Mouse (Mus musculus): ENCODE measurements around the gene Calcrl.

Gene Calcrl

DNA sequence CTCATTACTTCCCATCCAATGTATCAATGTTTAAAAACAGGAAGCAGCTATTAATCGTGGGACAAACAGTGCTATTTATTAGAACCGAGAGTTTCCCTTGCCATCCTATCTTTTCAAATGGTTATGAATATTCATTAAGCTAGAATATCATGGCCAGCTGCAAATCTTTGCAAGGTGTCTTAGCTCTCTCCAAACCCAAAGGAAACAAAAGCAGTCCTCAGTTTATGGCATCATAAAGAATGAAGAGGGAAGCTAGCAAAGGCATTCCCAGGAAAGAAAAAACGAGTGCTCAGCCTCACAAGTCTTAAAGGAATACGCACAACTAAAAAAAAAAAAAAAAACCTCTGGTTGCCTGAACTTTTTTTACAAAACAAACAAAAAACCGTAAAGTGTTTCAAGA lies 128.7 kb downstream of the Calcrl start:
- DNase-seq = no peak

DNA sequence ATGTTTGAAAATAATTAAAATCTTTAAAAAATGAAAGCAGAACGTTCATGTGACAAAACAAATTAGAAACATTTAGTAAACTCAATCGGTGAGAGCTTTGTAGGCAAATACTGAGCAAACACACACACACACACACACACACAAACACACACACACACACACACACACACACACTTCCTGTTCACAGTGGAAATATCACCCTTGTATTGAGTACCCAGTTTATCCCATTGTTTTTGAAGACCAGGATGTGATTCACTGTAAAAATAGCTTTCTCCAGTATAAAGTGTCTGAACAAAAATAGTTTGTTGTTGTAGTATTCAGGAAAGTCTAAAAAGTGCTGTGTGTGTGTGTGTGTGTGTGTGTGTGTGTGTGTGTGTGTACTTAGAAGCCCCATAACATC lies 130.1 kb downstream of the Calcrl start:
- no peak for DNase-seq

DNA sequence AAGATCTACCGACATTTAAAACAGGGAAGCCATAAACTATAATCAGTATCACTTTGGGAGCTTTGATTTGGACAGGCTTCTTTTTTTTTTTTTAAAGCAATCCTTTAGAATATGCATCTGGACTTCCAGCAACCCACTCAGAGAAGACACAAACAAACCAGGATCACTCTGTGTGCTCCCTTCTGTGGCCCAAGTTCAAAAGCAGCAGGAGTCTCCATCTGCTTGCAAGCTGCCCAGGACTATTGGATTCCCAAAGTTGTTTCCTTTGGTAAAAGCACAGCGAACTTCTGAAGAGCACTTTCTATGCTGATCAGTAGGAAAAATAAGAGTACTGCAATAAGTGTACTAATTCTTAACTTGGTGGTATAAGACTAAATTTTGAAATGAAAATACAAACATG lies 130.6 kb downstream of the Calcrl start:
- no peak for DNase-seq

DNA sequence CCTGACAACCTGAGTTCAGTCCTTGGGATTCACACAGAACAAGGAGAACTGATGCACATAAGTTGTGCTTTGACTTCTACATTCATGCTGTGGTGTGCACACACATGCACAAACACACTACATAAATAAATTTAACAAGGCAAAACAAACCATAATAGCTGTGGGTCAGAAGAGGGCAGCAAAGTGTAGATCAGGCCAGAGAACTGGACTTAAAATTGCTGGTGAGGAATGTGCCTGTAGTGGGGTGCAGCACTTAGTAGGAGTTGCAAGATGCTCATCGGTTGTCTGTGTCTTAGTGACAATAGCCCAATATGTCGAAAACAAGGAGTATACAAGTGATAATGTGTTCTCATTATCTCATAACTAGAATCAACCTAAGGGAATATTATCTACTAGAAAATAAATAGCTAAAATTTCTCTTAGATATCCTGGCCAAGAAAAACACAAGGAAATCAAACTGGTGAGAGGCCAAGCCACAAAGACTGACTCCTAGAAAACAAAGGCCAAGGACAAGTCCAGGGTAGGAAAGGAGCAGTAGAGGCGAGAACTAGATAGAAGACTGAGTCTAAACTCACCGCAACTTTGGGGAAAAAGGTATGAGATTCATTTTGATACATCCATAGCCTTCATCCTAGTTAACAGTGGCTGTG lies 132.7 kb downstream of the Calcrl start:
- no peak for DNase-seq

DNA sequence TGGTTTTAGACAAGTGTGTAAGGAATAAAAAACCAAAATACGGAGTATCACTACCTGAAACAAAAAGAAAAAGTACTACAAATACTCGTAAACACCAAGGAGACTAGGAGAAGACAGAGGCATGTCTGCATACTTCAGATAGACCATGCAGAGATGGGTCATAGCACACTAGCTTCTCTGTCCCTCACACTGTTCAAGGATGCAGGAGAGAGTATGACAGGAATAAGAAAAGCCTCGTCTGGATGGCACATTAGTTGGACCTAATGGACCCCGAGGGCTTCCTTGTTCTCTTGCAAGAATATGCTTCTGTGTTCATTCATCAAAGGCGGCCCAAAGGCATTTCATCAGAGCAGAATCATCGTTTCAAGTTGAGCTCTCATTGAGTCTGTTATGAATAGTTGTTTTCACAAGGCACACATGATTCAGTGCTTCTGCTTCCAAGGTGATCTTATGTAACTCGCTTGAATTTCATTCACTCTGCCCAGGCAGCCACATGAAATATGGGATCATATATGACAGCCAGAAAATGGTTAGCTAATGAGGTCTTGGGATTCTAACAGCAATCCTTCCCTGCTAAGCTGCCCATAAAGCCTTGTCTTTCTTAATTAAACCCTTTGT lies 136.2 kb downstream of the Calcrl start:
- no peak for DNase-seq
